Mouse (Mus musculus) cerebellum, adult 8-10 months (tissue): Measurements from ENCODE around the gene Rab22a.
"Not testable (repeated sequence)": the region's sequence is repeated elsewhere in the genome, so short reads cannot be mapped to it uniquely, and the experiment has no call there.

Experiments used
- DNase-seq: peaks from one replicate; pipeline ENCODE4 v3.0.0; 2022

Rab22a gene

GRCm38 (mm10) chr2:173672328-173672896, 12.9 kb downstream of the Rab22a start:
- no peak for DNase-seq

- no peak for DNase-seq
Measured at GRCm38 (mm10) chr2:173673469-173673868, 13.9 kb downstream of the Rab22a start.

- DNase-seq = no peak
Measured at GRCm38 (mm10) chr2:173678593-173678992, 19.0 kb downstream of the Rab22a start.

DNA sequence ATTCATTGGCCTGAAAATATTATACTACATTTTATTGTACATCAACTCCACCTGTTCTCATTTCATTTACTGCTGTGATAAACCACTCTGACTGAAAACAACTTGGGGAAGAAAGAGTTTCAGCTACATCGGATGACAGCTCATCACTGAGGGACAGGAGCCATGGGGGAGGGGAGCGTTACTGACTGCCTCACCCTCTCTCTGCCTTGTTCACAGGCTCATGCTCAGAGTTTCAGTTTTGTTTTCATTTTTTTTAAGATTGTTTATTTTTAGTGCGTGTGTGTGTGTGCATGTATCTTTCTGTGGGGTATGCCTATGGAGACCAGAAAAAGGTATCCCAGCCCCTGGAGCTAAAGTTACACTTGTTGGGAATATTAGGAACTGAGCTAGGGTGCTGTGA, 19.7 kb downstream of the Rab22a start:
- DNase-seq = no peak

GRCm38 (mm10) chr2:173680153-173680552, 20.6 kb downstream of the Rab22a start:
- no peak for DNase-seq

- DNase-seq = no peak
Measured at GRCm38 (mm10) chr2:173682773-173683172, 23.2 kb downstream of the Rab22a start.

- no peak for DNase-seq
Measured at GRCm38 (mm10) chr2:173685781-173686361, 26.3 kb downstream of the Rab22a start.

- no peak for DNase-seq
Measured at GRCm38 (mm10) chr2:173687363-173687762, 27.8 kb downstream of the Rab22a start.

DNA sequence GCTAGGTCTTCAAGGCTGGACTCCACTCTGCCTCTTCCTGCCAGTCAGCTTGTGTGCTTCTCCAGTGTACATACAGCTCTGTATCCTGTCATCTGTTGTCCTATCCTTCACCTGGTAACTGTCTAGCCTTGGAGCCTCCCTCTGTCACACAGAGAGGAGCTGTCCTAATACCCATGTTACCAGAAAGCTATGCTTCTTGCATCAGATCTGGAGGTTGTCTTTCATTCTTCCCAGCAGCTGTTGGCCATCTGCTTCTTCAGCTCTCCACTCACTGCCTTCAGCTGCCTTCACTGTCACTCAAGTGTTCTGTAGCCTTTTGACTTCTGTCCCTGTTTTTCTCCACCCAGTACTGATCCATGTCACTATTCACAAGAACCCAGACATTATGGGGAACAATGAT, 30.3 kb downstream of the Rab22a start:
- DNase-seq = no peak

GRCm38 (mm10) chr2:173691748-173692147, 32.2 kb downstream of the Rab22a start:
- DNase-seq = no peak

- DNase-seq = no peak
Measured at GRCm38 (mm10) chr2:173692693-173693092, 33.1 kb downstream of the Rab22a start.

- no peak for DNase-seq
Measured at GRCm38 (mm10) chr2:173698850-173699249, 39.3 kb downstream of the Rab22a start.

DNA sequence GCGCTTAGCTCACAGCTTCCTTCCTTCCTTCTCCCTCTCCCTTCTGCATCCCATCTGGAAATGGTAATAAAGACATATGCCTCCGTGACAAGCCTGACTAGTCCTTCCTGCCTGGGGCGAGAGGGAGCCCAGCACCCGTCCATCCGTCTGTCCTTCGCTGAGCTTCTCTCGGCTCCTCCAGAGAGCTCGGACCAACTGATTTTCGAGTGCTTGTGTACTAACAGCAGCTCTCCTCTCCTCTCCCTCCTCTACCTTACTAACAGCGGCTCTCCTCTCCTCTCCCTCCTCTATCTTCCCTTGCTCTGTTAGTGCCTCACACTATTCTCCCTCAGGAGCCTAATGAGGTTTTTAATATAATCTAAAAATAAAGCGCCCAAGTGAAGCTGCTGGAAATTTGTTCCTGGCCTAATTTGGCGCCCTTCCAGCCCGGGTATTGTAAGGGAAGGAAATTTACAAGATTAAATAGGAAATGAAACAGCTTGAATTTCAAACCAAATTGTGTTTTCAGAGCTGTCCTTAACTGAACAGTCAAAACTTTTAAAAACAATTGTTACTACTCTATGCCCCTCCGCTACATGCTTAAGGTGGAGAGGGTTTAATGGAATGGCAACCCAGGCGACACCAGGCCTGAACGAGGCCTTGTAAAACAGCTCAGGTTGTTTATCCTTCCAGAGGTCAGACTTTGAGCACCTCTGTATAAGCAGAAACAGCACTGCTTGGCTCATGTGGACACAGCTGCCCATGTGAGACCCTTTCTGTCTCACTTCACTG, 42.7 kb downstream of the Rab22a start:
- no peak for DNase-seq

GRCm38 (mm10) chr2:173702867-173703237, 43.3 kb downstream of the Rab22a start:
- DNase-seq = no peak

GRCm38 (mm10) chr2:173705827-173706551, 46.4 kb downstream of the Rab22a start:
- no peak for DNase-seq

DNA sequence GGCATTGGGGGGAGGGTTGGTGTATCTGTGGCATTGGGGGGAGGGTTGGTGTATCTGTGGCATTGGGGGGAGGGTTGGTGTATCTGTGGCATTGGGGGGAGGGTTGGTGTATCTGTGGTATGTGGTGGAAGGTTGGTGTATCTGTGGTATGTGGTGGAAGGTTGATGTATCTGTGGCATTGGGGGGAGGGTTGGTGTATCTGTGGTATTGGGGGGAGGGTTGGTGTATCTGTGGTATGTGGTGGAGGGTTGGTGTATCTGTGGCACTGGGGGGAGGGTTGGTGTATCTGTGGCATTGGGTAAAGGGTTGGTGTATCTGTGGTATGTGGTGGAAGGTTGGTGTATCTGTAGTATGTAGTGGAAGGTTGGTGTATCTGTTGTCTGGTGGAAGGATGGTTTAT, 48.1 kb downstream of the Rab22a start:
- DNase-seq = not testable (repeated sequence)

DNA sequence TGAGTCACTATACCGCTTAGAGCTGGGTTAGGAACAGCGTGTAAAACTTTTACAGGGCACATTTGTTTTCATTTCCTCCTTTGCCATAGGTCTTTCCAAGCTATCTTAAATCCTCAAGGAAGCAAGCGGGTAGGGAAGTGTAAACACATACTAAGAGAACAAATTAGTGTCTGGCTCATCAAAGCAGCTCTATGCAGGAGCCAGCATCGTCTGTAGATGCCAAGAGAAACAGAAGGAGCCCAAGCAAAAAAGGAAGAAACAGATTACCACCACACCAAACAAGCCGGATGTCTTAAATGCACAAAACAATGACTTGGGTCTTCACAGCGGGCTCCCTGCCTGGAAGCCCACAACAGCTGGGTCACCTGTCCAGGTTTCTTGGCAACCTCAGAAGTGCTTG, 50.6 kb downstream of the Rab22a start:
- no peak for DNase-seq

GRCm38 (mm10) chr2:173712656-173713055, 53.1 kb downstream of the Rab22a start:
- no peak for DNase-seq

- DNase-seq = no peak
Measured at GRCm38 (mm10) chr2:173713241-173713640, 53.7 kb downstream of the Rab22a start.

- DNase-seq = no peak
Measured at GRCm38 (mm10) chr2:173714620-173715218, 55.2 kb downstream of the Rab22a start.

DNA sequence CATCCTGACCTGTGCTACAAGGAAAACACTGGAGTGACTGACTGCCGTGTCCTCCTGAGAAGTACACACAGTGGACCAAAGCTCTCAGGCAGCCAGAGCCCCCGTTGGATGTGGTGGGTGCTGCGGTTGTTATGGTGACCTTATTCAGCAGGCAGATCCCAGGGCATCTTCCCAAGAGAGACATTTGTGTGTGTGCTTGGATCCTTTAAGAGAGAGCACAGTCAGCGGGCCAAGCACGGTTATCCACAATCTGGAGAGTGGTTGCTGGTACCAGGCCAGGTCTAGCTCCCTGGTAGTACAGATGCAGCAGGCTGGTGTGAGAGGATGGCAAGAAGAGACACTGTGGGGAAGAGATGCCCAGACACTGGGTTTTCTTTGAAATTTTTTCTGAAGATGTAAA, 57.4 kb downstream of the Rab22a start:
- no peak for DNase-seq

DNA sequence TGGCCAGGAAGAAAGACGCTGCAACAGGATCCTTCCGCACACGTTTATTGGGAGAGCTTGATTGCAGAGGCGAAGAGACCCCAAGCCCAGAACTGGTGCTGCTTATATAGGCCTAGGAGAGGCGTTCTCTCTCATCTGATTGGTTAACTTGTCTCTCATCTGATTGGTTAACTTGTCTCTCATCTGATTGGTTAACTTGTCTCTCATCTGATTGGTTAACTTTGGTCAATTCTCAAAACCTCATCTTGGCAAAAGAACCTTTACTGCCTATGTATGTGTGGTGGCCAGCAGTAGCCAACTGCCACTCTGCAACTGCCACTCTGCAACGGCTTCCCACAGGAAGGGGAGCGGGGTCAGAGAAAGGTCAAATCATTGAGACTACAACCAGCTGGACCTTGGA, 59.6 kb downstream of the Rab22a start, which contains the start of gene 1700010B08Rik:
Gene 1700010B08Rik (plus strand): TSS at position 301 of the 400 bp plus-strand sequence.
- DNase-seq = not testable (repeated sequence)

DNA sequence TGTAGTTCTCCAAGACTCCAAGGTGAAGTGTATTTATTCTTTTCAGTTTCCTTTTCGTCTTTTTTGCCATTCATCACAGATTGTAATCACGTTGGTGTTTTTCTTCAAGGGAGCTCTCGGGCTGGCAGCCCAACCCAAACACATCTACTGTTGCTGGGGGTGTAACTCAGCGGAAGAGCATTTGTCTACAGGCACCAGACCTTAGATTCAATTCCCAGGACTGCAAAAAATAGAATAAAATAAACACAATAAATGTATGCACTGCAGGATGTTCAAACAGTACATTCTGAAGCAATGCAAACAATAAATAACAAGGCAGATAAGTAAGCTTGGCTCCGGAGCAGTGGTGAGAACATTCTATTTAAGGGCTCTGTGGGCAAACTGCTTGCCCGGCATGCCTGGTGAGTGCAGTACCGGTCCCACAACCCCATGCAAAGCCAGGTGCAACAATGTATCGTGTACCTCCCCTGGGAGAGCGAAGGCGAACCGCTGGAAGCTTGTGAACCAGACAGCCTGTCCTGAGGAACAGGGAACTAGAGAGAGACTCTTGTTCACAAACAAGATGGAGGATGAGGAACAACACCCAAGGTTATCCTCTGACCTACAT, 62.8 kb downstream of the Rab22a start:
- no peak for DNase-seq
